Mouse (Mus musculus) neural tube, embryonic 14.5 days (tissue): Measurements from ENCODE around the gene Ubtf. TPM values are rescaled to one million over a fixed set of nuclear protein-coding genes. Genes with fewer than 3 reads are reported as not detected.

ENCODE experiments used
- ATAC-seq: fragments of 200-750 bp; cut with Nextera tagmentation; 2 replicates; pipeline ENCODE4 v1.8.0; 2017; ENCODE audit warnings: low read depth, mild to moderate bottlenecking, moderate TSS enrichment, moderate library complexity
- H3K27ac ChIP-seq: fragments of 300-500 bp; sonication (generic); 2 replicates; pipeline ENCODE4 v1.5.1; 2014; ENCODE audit warnings: low read depth, mild to moderate bottlenecking, control low read depth, low read length, moderate library complexity, mixed read lengths
- H3K27me3 ChIP-seq: fragments of 300-500 bp; sonication (generic); 2 replicates; pipeline ENCODE4 v1.6.1; 2014; ENCODE audit warnings: low read length; ENCODE audit not compliant: control insufficient read depth, insufficient read depth
- H3K36me3 ChIP-seq: fragments of 300-500 bp; sonication (generic); 2 replicates; pipeline ENCODE4 v1.6.1; 2014; ENCODE audit warnings: low read length, mixed read lengths; ENCODE audit not compliant: control insufficient read depth, insufficient read depth
- H3K4me1 ChIP-seq: fragments of 300-500 bp; sonication (generic); 2 replicates; pipeline ENCODE4 v1.6.1; 2014; ENCODE audit warnings: low read length; ENCODE audit not compliant: control insufficient read depth, insufficient read depth
- H3K4me2 ChIP-seq: fragments of 300-500 bp; sonication (generic); 2 replicates; pipeline ENCODE4 v1.6.1; 2014; ENCODE audit warnings: mild to moderate bottlenecking, low read depth, low read length, control low read depth
- H3K4me3 ChIP-seq: fragments of 300-500 bp; sonication (generic); 2 replicates; pipeline ENCODE4 v1.5.1; 2014; ENCODE audit warnings: low read depth, low read length, control low read depth, mixed read lengths
- H3K9ac ChIP-seq: fragments of 300-500 bp; sonication (generic); replicated peaks from 2 replicates; pipeline ENCODE4 v1.6.1; 2014; ENCODE audit warnings: low read depth, mild to moderate bottlenecking, control low read depth, low read length, mixed read lengths
- H3K9me3 ChIP-seq: fragments of 300-500 bp; sonication (generic); 2 replicates; pipeline ENCODE4 v1.6.1; 2016; ENCODE audit warnings: low read length; ENCODE audit not compliant: control insufficient read depth
- WGBS: fragments of 180-500 bp; shearing (Covaris S2); extraction: QIAGEN DNeasy Blood & Tissue Kit; methylation state at CpG from one replicate; pipeline ENCODE4 v1.1.7; 2014; 5-methylcytosine and 5-hydroxymethylcytosine counted together
- polyA plus RNA-seq: library from polyadenylated mRNA; unstranded; fragments of >200 nt; fragmentation: Nextera tagmentation; extraction: Ambion mirVana; gene quantifications from 2 replicates; pipeline ENCODE4 v1.2.1, GENCODE M21; 2014

Ubtf gene
- polyA plus RNA-seq, 1 experiment from 2014 or later: 70.3 TPM

DNA sequence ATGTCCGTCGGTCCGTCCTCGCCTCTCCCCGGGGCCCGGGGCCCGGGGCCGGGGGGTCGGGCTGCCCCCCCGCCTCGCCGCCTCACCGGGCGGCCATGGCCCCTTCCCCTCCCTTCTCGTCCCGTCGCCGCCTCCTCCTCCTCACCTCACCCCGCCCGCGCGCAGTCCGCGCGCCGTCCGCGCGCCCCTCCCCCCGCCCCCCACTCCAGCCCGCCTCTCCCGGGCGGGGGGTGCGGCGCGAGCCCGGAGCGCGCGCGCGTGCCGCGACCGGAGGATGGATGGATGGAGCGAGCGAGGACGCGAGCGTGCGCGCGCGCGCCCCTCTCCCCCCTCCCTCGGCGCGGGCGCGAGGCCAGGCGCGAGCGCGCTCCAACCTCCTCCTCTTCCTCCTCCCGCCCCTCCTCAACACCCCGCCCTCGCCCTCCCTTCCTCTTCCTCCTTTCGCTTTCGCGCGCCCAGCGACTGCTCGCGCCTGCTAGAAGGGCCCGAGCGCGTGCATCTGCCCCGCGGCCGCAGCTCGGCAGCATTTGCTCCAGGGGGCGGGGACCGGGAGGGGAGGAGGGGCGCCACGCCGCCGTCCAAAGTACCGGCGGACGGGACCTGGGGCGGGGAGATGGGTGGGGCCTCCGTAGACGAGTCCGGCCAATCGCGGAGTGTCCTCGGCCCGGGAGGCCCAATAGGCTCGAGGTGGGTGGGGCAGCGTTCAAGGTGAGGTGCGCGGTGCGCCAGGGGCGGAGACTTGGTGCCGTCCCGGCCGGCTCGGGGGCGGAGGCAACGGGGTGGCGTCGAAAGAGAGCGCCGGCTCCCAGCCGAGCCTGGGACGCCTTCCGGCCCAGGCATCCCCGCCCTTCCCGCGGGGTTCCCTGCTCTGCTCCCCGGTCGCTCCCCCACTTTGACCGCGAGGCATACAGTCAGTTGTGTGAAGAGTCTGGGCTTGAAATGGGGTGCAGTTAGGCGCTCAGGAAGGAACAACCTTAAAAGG, 22.8 kb downstream of the Ubtf start, which contains the start of gene Atxn7l3:
TSS of gene Atxn7l3 (minus strand) at position 141 of the 982 bp plus-strand sequence.
- Histone ChIP-seq H3K27me3 (no peaks in the 10 kb centered on the region), H3K4me2 (peak within 1 kb of the TSS; percentile 84), H3K9ac (peak within 1 kb of the TSS; percentile 93), H3K4me3 (peak within 1 kb of the TSS; percentile 90), H3K36me3 (peaks cover 18% of the 10 kb centered on the region), H3K4me1 (peaks cover 9% of the 10 kb centered on the region), H3K27ac (peak within 1 kb of the TSS; percentile 99), H3K9me3 (no peaks in the 10 kb centered on the region)
- ATAC-seq: peak; percentile 94
- under 1% methylated on average over 51 of the region's 125 CpGs for WGBS

DNA sequence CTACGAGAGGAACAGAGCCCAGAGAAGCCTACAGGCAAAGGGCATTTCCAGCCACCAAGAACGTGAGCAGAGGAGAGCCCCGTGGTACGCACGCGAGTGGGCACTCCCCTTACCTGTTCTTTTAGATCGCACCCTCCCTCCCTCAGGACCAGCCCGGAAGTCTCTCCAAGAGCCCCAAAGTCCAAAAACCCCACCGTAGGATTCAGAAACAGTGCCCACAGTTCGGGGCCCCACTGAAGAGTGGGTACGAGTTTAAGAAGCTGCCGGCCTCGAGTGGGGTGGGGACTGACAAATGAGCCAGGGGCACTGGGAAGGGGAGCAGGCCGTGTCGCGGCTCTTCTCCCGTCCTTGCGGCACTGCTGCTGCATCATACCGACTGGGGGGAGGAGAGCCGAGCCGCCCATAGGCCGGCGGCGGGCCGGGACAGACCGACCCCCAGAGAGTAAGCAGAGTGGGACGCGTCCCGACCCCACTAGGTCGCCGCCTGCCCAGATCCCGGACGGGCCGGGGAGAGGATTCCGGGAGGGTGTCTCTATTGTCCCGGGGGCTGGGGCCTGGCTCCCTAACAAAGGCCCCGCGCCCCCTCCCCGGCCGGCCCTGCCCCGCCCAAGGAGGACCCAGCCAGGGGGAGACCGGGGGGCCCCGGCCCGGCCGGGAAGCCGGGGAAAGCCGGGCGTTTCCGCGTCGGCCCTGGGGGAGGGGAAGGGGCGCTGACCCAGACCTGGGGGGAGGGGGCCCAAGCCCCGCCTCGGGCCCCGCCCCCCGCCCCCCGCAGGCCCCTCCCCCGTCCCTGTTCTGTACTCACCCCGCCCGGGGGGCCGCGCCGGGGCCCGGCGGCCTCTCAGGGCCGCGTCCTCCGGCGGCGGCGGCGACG, 23.7 kb downstream of the Ubtf start:
- ATAC-seq: 0 out of 2 replicates have a peak, but pooled peaks have one; percentile 26
- Histone ChIP-seq H3K36me3 (peaks cover 28% of the 10 kb centered on the region), H3K9ac (peak overlapping the region; percentile 93), H3K27ac (peak overlapping the region; percentile 99), H3K4me2 (peak overlapping the region; percentile 84), H3K9me3 (no peaks in the 10 kb centered on the region), H3K4me1 (peaks cover 9% of the 10 kb centered on the region), H3K4me3 (peak overlapping the region; percentile 90), H3K27me3 (no peaks in the 10 kb centered on the region)
- under 1% methylated on average over 48 of the region's 73 CpGs for WGBS

DNA sequence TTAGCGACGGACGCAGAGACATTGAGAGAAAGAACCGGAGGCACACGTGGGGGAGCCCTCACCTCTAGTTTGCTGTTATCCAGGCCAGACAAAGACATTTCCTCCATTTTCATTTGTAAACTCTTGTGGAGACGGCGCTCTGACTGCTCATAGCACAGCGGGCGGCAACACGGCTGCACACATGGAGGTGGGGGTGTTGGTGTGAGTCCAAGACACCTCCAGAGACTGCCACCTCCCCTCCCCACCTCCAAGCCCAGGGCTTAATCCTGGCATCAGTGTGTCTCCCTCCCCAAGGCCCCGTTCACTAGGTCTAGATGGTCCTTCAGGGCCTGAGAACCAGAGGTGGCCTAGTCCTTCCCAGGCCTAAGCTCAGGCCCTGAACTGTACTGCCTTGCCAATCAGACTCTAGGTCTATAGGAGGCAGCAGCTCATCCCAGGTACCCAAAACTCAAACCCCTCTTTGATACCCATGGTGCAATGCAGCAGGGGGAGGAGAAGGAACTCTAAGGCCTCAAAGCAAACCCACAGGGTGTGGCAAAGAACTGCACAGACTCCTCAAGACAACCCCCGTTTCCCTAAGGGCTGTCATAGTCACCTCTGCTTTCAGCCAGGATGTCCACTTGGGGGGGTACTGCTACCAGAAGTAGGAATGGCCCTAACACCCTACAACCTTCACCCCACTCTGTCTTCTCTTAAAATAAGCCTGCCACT, 24.5 kb downstream of the Ubtf start:
- Histone ChIP-seq H3K4me2 (peak overlapping the region; percentile 84), H3K27ac (peak overlapping the region; percentile 99), H3K9me3 (no peaks in the 10 kb centered on the region), H3K36me3 (peaks cover 34% of the 10 kb centered on the region), H3K27me3 (no peaks in the 10 kb centered on the region), H3K9ac (peak overlapping the region; percentile 93), H3K4me1 (peaks cover 9% of the 10 kb centered on the region), H3K4me3 (peak overlapping the region; percentile 90)
- no peak for ATAC-seq
- WGBS: 64% methylated on average over 12 of the region's 12 CpGs

DNA sequence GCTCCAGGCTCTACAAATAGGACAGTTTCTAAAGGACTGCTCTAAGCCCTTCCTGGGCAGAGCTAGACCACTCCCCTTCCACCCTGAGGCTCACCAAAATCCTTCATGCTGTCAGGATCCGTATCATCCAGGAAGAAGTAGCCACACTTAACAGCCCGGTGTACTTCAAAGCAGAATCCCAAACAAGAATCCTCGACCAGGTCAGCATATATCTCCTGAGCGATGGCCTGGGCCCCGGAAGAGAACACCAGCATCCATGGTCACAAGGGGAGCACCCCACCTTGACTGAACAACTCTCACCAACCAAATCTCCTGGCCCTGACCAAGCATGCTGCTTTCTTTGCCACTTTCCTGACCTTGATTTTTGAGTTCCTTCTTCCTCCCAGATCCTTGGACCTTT, 25.1 kb downstream of the Ubtf start:
- Histone ChIP-seq H3K36me3 (peaks cover 34% of the 10 kb centered on the region), H3K4me2 (peak overlapping the region; percentile 84), H3K9ac (no peak overlapping the region), H3K27ac (no peak overlapping the region), H3K27me3 (no peaks in the 10 kb centered on the region), H3K4me3 (peak overlapping the region; percentile 90), H3K4me1 (peaks cover 9% of the 10 kb centered on the region), H3K9me3 (no peaks in the 10 kb centered on the region)
- no peak for ATAC-seq
- 81% methylated on average over 5 of the region's 5 CpGs for WGBS

DNA sequence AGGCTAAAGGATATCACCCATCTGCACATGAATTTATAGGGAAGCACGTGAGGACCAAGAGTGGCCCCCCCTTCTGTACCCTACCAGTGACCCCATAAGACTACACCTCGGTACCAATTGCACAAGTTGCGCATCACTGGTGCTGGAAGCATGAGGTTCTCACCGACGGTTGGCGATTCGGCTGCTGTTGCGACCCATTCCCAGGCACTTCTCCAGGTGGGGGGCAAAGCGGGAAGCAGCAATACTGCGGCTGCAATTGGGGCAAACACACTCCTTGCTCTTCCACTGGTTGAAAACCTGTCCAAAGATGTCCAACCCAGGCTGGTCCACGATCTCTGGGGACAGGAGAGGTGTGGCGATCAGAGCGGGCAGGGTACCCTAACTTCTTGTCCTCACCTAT, 25.6 kb downstream of the Ubtf start:
- no peak overlapping the region for H3K4me2 ChIP-seq
- 95% methylated on average over 13 of the region's 13 CpGs for WGBS

DNA sequence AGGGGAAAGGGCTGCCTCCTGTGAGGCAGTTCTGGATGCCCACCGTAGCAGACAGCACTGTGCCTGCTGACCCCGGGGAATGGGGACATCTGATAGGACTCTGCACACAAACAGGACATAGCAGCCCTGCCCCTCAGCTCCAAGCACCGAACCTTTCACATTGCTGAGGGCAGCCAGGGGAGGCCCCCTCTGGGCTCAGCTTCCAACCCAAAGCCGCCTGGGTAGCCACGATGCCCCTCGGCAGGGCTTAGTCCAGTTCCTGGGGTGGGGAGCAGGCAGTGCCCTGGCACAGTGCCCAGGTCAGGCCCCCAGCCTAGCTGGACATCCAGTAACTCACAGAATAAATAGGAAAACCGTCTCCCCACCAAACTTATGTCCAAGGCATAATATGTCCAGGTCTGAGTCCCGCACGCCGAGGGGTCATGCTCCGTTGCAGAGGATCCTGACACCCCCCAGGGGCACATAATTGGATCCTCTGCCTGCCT, 28.4 kb downstream of the Ubtf start:
- no peak overlapping the region for H3K9ac ChIP-seq
- WGBS: 85% methylated on average over 11 of the region's 11 CpGs
- no peaks in the 10 kb centered on the region for H3K27me3 ChIP-seq
- no peak overlapping the region for H3K4me2 ChIP-seq
- no peak overlapping the region for H3K4me3 ChIP-seq
- no peak overlapping the region for H3K27ac ChIP-seq
- no peaks in the 10 kb centered on the region for H3K9me3 ChIP-seq
- peaks cover 12% of the 10 kb centered on the region for H3K4me1 ChIP-seq
- H3K36me3 ChIP-seq: peaks cover 46% of the 10 kb centered on the region
- ATAC-seq: no peak

More for the DNA sequence above, 25.6 kb downstream of the Ubtf start:
- H3K9me3 ChIP-seq: no peaks in the 10 kb centered on the region
- peaks cover 34% of the 10 kb centered on the region for H3K36me3 ChIP-seq
- peaks cover 9% of the 10 kb centered on the region for H3K4me1 ChIP-seq
- no peak overlapping the region for H3K27ac ChIP-seq
- no peaks in the 10 kb centered on the region for H3K27me3 ChIP-seq
- no peak for ATAC-seq
- no peak overlapping the region for H3K4me3 ChIP-seq
- no peak overlapping the region for H3K9ac ChIP-seq

DNA sequence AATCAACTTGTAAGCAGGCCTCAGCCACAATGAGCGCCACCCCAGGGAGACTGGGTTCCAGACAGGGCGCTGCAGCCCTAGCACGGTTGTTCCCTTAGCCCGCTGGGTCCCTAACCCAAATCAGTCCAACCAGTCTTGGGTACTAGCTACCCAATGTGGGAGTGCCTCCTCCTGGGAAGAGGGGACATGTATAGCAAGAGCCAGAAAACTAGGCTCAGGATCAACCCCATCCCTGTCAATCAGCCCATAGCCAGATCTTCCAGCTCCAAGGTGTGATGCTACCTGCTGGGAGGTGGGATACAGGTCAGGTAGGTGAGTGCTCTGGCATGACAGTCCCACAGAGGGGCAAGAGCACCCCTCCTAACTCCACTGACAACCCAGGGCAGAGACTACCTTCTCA, 29.4 kb downstream of the Ubtf start:
- Histone ChIP-seq H3K4me3 (no peak overlapping the region), H3K27ac (no peak overlapping the region), H3K4me1 (peaks cover 18% of the 10 kb centered on the region), H3K4me2 (no peak overlapping the region), H3K9ac (no peak overlapping the region), H3K9me3 (no peaks in the 10 kb centered on the region), H3K36me3 (peaks cover 46% of the 10 kb centered on the region), H3K27me3 (no peaks in the 10 kb centered on the region)
- WGBS: 87% methylated on average over 4 of the region's 4 CpGs
- ATAC-seq: no peak

DNA sequence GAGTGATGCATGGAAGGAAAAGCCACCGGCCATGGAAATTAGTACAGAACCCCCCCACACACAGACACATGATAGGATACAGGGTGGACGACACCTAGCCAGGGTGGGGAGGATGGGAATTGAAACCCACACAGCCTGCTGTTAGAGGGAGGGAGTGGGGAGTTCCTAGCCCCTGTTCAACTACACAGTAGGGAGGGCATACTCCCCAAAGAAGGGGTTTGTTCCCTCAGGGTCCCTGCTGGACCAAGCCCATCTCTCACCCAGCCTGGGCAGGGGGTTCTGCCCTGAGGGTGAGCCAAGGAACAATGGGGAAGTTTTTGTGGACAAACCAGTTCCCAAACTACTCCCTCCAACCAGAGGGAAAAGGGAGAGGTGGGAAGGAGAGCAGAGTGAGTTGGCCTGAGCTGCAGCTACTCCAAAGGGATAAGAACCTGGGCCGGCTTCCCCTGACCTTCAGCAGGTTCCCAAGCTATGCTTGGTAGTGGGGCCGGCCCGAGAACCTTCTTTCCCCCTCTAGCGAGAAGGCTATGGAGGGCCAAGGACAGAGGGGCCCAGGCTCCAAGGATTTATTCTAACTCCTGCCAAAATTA, 29.9 kb downstream of the Ubtf start:
- no peak overlapping the region for H3K4me2 ChIP-seq
- H3K4me1 ChIP-seq: peaks cover 13% of the 10 kb centered on the region
- H3K27ac ChIP-seq: no peak overlapping the region
- no peak overlapping the region for H3K4me3 ChIP-seq
- no peak for ATAC-seq
- no peaks in the 10 kb centered on the region for H3K9me3 ChIP-seq
- H3K27me3 ChIP-seq: no peaks in the 10 kb centered on the region
- H3K9ac ChIP-seq: no peak overlapping the region
- 60% methylated on average over 6 of the region's 6 CpGs for WGBS
- peaks cover 46% of the 10 kb centered on the region for H3K36me3 ChIP-seq
